Mouse (Mus musculus): ENCODE results near the gene Osbpl8. TPM values are rescaled to one million over a fixed set of nuclear protein-coding genes. Genes with fewer than 3 reads are reported as not detected.

Gene Osbpl8
- total and polyA plus RNA-seq, 3 experiments = 10.9 to 73.7 (median 70.0) TPM

- intact Hi-C loops (cut with DNase I) = no loop called here
- TF ChIP-seq EP300 (IDR thresholded peaks at IDR 0.05; ENCODE audit: insufficient read depth, low read depth, low read length) (no peak), POLR2A (IDR thresholded peaks at IDR 0.05; ENCODE audit: insufficient read depth, low read depth, low read length) (no peak), CTCF (IDR thresholded peaks at IDR 0.05) (no peak)
- no peaks in the 10 kb centered on the region for H3K4me1 ChIP-seq (ENCODE audit: control insufficient read depth, insufficient read depth, low read length)
- H3K27me3 ChIP-seq (ENCODE audit: control insufficient read depth, insufficient read depth, low read length) = no peaks in the 10 kb centered on the region
- peaks cover 4% of the 10 kb centered on the region for H3K79me2 ChIP-seq (replicated peaks; ENCODE audit: control insufficient read depth, insufficient read depth, low read length)
- H3K36me3 ChIP-seq (ENCODE audit: control insufficient read depth, insufficient read depth, low read length) = no peaks in the 10 kb centered on the region
- H3K27ac ChIP-seq = no peak overlapping the region; the same call in 1 of the 2 replicates
- H3K9ac ChIP-seq (ENCODE audit: low read depth, low read length) = no peak overlapping the region
- whole genome bisulfite sequencing = 63% methylated on average over 6 of the region's 6 CpGs
- H3K4me3 ChIP-seq = no peak overlapping the region
- no peak for DNase-seq
Observed at GRCm38 (mm10) chr10:111234450-111235288, 70.1 kb downstream of the Osbpl8 start.

- intact Hi-C loops (cut with DNase I) = no loop called here
- no peak overlapping the region for H3K27ac ChIP-seq
- WGBS = 91% methylated on average over 6 of the region's 6 CpGs
- H3K36me3 ChIP-seq (ENCODE audit: control insufficient read depth, insufficient read depth, low read length) = no peaks in the 10 kb centered on the region
- H3K4me3 ChIP-seq = no peak overlapping the region
- H3K9ac ChIP-seq (ENCODE audit: low read depth, low read length) = no peak overlapping the region
- peaks cover 4% of the 10 kb centered on the region for H3K79me2 ChIP-seq (replicated peaks; ENCODE audit: control insufficient read depth, insufficient read depth, low read length)
- no peak for TF ChIP-seq CTCF (IDR thresholded peaks at IDR 0.05)
- TF ChIP-seq POLR2A (IDR thresholded peaks at IDR 0.05; ENCODE audit: insufficient read depth, low read depth, low read length) = no peak
- TF ChIP-seq EP300 (IDR thresholded peaks at IDR 0.05; ENCODE audit: insufficient read depth, low read depth, low read length) = no peak
- DNase-seq = no peak
- no peaks in the 10 kb centered on the region for H3K27me3 ChIP-seq (ENCODE audit: control insufficient read depth, insufficient read depth, low read length)
- no peaks in the 10 kb centered on the region for H3K4me1 ChIP-seq (ENCODE audit: control insufficient read depth, insufficient read depth, low read length)
Observed at GRCm38 (mm10) chr10:111235289-111235570, 70.7 kb downstream of the Osbpl8 start.

DNA sequence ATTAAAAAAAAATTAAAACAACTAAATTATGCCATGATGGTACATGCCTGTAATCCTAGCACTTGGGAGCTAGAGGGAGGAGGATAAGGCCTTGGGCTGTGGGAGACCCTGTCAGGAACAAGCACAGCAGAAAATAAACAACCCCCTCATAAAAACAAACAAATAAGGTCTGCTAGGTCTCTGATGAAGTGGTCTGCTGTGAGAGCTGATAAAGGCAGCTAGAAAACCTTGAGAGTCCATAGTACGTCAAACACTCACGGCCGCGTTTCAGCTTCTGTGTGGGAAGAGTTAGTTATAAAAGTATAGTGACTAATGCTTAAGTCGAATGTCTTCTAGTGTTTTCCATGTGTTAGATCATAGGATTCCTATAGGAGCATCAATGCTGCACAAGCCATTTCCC is 72.9 kb downstream of the Osbpl8 start:
- no peak overlapping the region for H3K4me3 ChIP-seq
- intact Hi-C loops (cut with DNase I) = no loop called here
- H3K27ac ChIP-seq = no peak overlapping the region
- WGBS = 86% methylated on average over 5 of the region's 5 CpGs
- peaks cover 8% of the 10 kb centered on the region for H3K79me2 ChIP-seq (replicated peaks; ENCODE audit: control insufficient read depth, insufficient read depth, low read length)
- DNase-seq = no peak
- peaks cover 2% of the 10 kb centered on the region for H3K4me1 ChIP-seq (ENCODE audit: control insufficient read depth, insufficient read depth, low read length)
- no peak overlapping the region for H3K9ac ChIP-seq (ENCODE audit: low read depth, low read length)
- no peak for TF ChIP-seq EP300 (IDR thresholded peaks at IDR 0.05; ENCODE audit: insufficient read depth, low read depth, low read length)
- TF ChIP-seq POLR2A (IDR thresholded peaks at IDR 0.05; ENCODE audit: insufficient read depth, low read depth, low read length) = no peak
- no peak for TF ChIP-seq CTCF (IDR thresholded peaks at IDR 0.05)
- no peaks in the 10 kb centered on the region for H3K27me3 ChIP-seq (ENCODE audit: control insufficient read depth, insufficient read depth, low read length)
- H3K36me3 ChIP-seq (ENCODE audit: control insufficient read depth, insufficient read depth, low read length) = no peaks in the 10 kb centered on the region; the same call in 1 of the 2 replicates

DNA sequence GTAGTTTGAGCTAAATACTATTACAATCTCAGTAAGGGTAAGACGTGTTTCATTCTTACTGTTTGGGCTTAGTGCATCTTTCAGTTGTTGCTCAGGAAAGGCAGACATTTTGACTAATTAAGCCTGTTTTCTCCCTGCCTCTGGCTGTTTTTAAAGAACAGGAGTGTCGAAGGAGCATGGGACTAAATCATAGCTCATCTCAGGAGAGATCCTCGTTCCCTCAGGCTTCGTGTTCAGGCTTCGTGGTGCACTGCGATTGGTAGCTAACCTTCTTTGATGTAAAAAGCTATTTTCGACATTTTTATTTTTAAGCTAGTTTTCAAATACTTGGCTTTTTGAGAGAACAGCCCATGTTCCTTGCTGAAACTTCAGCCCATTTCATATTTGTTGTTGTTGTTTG is 78.1 kb downstream of the Osbpl8 start:
- WGBS = 84% methylated on average over 7 of the region's 7 CpGs
- H3K4me1 ChIP-seq (ENCODE audit: control insufficient read depth, insufficient read depth, low read length) = peaks cover 2% of the 10 kb centered on the region
- DNase-seq = no peak
- H3K27me3 ChIP-seq (ENCODE audit: control insufficient read depth, insufficient read depth, low read length) = no peaks in the 10 kb centered on the region
- no peak overlapping the region for H3K4me3 ChIP-seq
- intact Hi-C loops (cut with DNase I) = no loop called here
- peaks cover 5% of the 10 kb centered on the region for H3K36me3 ChIP-seq (ENCODE audit: control insufficient read depth, insufficient read depth, low read length)
- no peak for TF ChIP-seq EP300 (IDR thresholded peaks at IDR 0.05; ENCODE audit: insufficient read depth, low read depth, low read length)
- TF ChIP-seq POLR2A (IDR thresholded peaks at IDR 0.05; ENCODE audit: insufficient read depth, low read depth, low read length) = no peak
- TF ChIP-seq CTCF (IDR thresholded peaks at IDR 0.05) = no peak
- no peak overlapping the region for H3K9ac ChIP-seq (ENCODE audit: low read depth, low read length)
- peaks cover 7% of the 10 kb centered on the region for H3K79me2 ChIP-seq (replicated peaks; ENCODE audit: control insufficient read depth, insufficient read depth, low read length)
- no peak overlapping the region for H3K27ac ChIP-seq

DNA sequence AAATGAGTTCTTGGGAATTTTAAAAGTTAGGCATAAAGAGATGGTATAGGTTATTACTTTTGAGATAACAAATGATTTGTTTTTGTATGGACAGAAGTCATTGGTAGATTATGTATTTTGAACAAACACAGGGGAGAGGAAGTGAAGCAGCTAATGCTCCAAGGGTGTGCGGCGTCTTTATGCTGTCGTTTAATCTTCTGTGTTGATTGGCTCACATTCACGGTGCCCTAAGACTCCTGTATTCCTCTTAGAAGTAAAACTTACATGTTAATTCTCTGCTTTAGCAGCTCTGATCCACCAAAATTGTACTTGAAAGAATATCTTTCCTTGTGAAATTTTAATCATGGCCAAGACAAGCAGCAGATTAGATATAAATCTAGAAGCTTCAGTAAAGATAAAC is 83.1 kb downstream of the Osbpl8 start:
- intact Hi-C loops (cut with DNase I) = no loop called here
- H3K9ac ChIP-seq (ENCODE audit: low read depth, low read length) = no peak overlapping the region
- no peak for TF ChIP-seq EP300 (IDR thresholded peaks at IDR 0.05; ENCODE audit: insufficient read depth, low read depth, low read length)
- TF ChIP-seq CTCF (IDR thresholded peaks at IDR 0.05) = no peak
- no peak for TF ChIP-seq POLR2A (IDR thresholded peaks at IDR 0.05; ENCODE audit: insufficient read depth, low read depth, low read length)
- WGBS = 38% methylated on average over 4 of the region's 4 CpGs
- 0 out of 2 replicates have a peak, but pooled peaks cover 3% of the 10 kb centered on the region for H3K79me2 ChIP-seq (replicated peaks; ENCODE audit: control insufficient read depth, insufficient read depth, low read length)
- no peak overlapping the region for H3K27ac ChIP-seq
- H3K36me3 ChIP-seq (ENCODE audit: control insufficient read depth, insufficient read depth, low read length) = peaks cover 5% of the 10 kb centered on the region
- H3K4me1 ChIP-seq (ENCODE audit: control insufficient read depth, insufficient read depth, low read length) = peaks cover 3% of the 10 kb centered on the region
- H3K27me3 ChIP-seq (ENCODE audit: control insufficient read depth, insufficient read depth, low read length) = no peaks in the 10 kb centered on the region
- no peak for DNase-seq
- H3K4me3 ChIP-seq = no peak overlapping the region

- no peaks in the 10 kb centered on the region for H3K27me3 ChIP-seq (ENCODE audit: control insufficient read depth, insufficient read depth, low read length)
- no peak overlapping the region for H3K4me3 ChIP-seq
- H3K79me2 ChIP-seq (replicated peaks; ENCODE audit: control insufficient read depth, insufficient read depth, low read length) = 0 out of 2 replicates have a peak, but pooled peaks cover 3% of the 10 kb centered on the region
- H3K4me1 ChIP-seq (ENCODE audit: control insufficient read depth, insufficient read depth, low read length) = peaks cover 3% of the 10 kb centered on the region
- WGBS = 45% methylated on average over 6 of the region's 6 CpGs
- no peak for DNase-seq
- TF ChIP-seq CTCF (IDR thresholded peaks at IDR 0.05) = no peak
- no peak for TF ChIP-seq EP300 (IDR thresholded peaks at IDR 0.05; ENCODE audit: insufficient read depth, low read depth, low read length)
- TF ChIP-seq POLR2A (IDR thresholded peaks at IDR 0.05; ENCODE audit: insufficient read depth, low read depth, low read length) = no peak
- H3K36me3 ChIP-seq (ENCODE audit: control insufficient read depth, insufficient read depth, low read length) = peaks cover 5% of the 10 kb centered on the region
- H3K27ac ChIP-seq = no peak overlapping the region
- H3K9ac ChIP-seq (ENCODE audit: low read depth, low read length) = no peak overlapping the region
- intact Hi-C loops (cut with DNase I) = no loop called here
Observed at GRCm38 (mm10) chr10:111248177-111248576, 83.6 kb downstream of the Osbpl8 start.

Measured in heart, adult 2 months (tissue).